Mouse (Mus musculus) liver (tissue): ENCODE measurements around the gene Spag17.
"Not testable (repeated sequence)": the region's sequence is repeated elsewhere in the genome, so short reads cannot be mapped to it uniquely, and the experiment has no call there.

Experiments used
- DNase-seq: peaks from one replicate; pipeline ENCODE4 v3.0.0-alpha.2; 2020; ENCODE audit warnings: mixed read lengths

The Spag17 gene

GRCm38 (mm10) chr3:99885187-99885811 lies at the start of gene Spag17:
Spag17 (plus strand) TSS chr3:99885406.
- DNase-seq = peak; percentile 33

GRCm38 (mm10) chr3:99842333-99842732 lies 42.9 kb upstream of the Spag17 start:
- DNase-seq = no peak

- no peak for DNase-seq
Measured at GRCm38 (mm10) chr3:99842808-99843207, 42.4 kb upstream of the Spag17 start.

- DNase-seq = no peak
Measured at GRCm38 (mm10) chr3:99843233-99843632, 42.0 kb upstream of the Spag17 start.

- no peak for DNase-seq
Measured at GRCm38 (mm10) chr3:99850926-99851325, 34.3 kb upstream of the Spag17 start.

GRCm38 (mm10) chr3:99854595-99854994 lies 30.6 kb upstream of the Spag17 start:
- no peak for DNase-seq

- no peak for DNase-seq
Measured at GRCm38 (mm10) chr3:99858922-99859321, 26.3 kb upstream of the Spag17 start.

GRCm38 (mm10) chr3:99864706-99865105 lies 20.5 kb upstream of the Spag17 start:
- DNase-seq = no peak

GRCm38 (mm10) chr3:99875137-99875536 lies 10.1 kb upstream of the Spag17 start:
- DNase-seq = no peak

GRCm38 (mm10) chr3:99881498-99881897 lies 3.7 kb upstream of the Spag17 start:
- no peak for DNase-seq

GRCm38 (mm10) chr3:99883988-99884564 lies 1.1 kb upstream of the Spag17 start:
- no peak for DNase-seq

GRCm38 (mm10) chr3:99894741-99895140 lies 9.5 kb downstream of the Spag17 start:
- not testable (repeated sequence) for DNase-seq

- no peak for DNase-seq
Measured at GRCm38 (mm10) chr3:99913809-99914439, 28.7 kb downstream of the Spag17 start.

- DNase-seq = no peak
Measured at GRCm38 (mm10) chr3:99922944-99923343, 37.7 kb downstream of the Spag17 start.

- DNase-seq = no peak
Measured at GRCm38 (mm10) chr3:99930920-99931620, 45.9 kb downstream of the Spag17 start.

GRCm38 (mm10) chr3:99936159-99936558 lies 51.0 kb downstream of the Spag17 start:
- peak; percentile 9 for DNase-seq

GRCm38 (mm10) chr3:99938611-99939286 lies 53.5 kb downstream of the Spag17 start:
- peak; percentile 39 for DNase-seq

GRCm38 (mm10) chr3:99945171-99945570 lies 60.0 kb downstream of the Spag17 start:
- no peak for DNase-seq

- no peak for DNase-seq
Measured at GRCm38 (mm10) chr3:99954039-99954602, 68.9 kb downstream of the Spag17 start.

- no peak for DNase-seq
Measured at GRCm38 (mm10) chr3:99956517-99956916, 71.3 kb downstream of the Spag17 start.

GRCm38 (mm10) chr3:99959805-99960485 lies 74.7 kb downstream of the Spag17 start:
- no peak for DNase-seq

- DNase-seq = no peak
Measured at GRCm38 (mm10) chr3:99964345-99964744, 79.1 kb downstream of the Spag17 start.
